Mouse (Mus musculus) cerebellum, adult 8-10 months (tissue): ENCODE results near the gene Mboat2.

Experiments
- DNase-seq: peaks from one replicate; pipeline ENCODE4 v3.0.0; 2022

The Mboat2 gene

GRCm38 (mm10) chr12:24863762-24864161 is 33.1 kb downstream of the Mboat2 start:
- DNase-seq: no peak

DNA sequence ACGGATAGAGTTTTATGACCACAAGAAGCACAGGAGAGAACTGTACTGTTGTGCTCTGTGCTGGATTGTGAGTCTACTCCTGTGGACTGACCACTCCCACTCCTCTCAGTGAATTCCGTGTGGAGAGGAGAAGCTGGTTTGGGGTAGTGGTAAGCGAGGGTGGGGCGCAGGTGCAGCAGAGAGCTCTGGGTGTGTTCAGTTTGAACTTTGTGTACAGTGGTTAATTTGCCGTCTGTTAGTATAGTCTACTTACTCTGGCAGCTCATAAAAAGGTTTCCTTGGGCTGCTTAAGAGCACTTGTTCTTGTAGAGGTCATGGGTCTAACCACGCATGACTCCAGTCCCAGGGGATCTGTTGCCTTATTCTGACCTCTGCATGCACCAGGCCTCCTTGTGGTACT is 36.0 kb downstream of the Mboat2 start:
- DNase-seq: no peak

- DNase-seq: no peak
Measured at GRCm38 (mm10) chr12:24868694-24869093, 38.0 kb downstream of the Mboat2 start.

DNA sequence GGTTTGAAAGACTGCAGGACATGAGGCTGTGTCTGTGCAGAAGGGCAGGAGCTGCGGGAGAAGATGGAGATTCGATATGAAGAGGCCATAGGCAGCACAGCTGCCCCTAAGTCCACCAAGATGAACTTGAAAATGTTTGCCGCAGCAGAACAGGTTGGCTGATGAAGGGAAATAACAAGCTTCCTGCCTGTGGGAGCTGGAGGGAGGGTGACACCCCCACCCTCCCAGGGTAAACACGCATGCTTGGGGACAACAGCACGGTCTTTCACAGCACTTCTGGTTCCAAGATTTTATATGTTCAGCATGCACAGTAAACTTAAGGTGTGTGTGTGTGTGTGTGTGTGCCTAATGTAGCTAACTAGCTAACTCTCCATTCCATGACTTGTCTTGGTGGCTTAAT is 38.6 kb downstream of the Mboat2 start:
- no peak for DNase-seq

DNA sequence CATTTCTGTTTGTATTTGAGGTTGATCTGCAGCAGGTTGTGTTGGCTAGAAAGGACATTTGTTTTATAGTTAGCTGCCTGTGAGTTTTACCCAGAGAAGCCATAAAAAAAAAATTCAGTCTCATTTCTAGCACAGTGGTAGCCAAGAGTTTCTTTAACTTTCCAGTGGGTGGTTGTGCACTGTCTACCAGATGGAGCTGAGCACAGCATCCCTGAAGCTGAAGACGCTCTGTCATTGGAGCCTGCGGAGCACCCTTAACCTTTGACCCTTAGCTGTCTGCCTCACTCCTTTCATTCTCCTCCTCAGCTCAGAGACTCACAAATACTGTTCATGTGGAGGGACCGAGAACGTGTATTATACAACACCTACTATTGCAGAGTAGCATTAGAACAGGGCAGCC is 40.2 kb downstream of the Mboat2 start:
- DNase-seq: no peak

GRCm38 (mm10) chr12:24872264-24872663 is 41.6 kb downstream of the Mboat2 start:
- no peak for DNase-seq

GRCm38 (mm10) chr12:24872689-24873088 is 42.0 kb downstream of the Mboat2 start:
- no peak for DNase-seq

DNA sequence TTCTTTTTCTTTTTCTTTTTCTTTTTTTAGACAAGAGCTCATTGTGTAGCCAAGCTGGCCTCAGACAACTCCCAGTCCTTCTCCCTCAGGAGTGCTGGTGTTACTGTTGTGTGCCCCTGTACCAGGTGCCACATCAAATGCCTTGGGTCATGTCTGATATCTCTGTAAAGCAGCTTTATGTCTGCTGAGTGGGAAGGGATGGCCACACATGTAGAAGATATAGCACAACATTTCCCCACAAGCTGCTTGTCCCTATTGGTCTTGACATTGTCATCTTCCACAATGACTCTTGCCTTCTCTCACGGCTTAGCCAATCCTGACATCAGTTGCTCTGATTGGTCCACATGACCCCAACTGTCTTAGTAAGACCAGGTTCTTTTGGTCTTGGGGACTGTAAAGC is 45.2 kb downstream of the Mboat2 start:
- no peak for DNase-seq

GRCm38 (mm10) chr12:24877231-24877630 is 46.6 kb downstream of the Mboat2 start:
- no peak for DNase-seq

DNA sequence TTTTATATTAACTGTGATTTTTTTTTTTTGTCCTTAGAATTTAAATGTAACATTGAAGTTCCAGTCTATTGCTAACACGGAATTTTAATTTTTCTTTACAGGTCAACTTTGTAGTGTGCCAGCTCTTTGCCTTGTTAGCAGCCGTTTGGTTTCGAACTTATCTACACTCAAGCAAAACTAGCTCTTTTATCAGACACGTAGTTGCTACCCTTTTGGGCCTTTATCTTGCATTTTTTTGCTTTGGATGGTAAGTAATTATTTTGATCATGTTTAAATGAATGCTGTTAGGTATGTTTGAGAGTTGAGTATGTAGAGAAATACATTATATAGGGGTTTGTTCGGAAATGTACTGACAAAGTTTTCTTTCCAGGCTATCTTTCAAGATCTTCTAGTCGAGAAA is 47.4 kb downstream of the Mboat2 start:
- no peak for DNase-seq

DNA sequence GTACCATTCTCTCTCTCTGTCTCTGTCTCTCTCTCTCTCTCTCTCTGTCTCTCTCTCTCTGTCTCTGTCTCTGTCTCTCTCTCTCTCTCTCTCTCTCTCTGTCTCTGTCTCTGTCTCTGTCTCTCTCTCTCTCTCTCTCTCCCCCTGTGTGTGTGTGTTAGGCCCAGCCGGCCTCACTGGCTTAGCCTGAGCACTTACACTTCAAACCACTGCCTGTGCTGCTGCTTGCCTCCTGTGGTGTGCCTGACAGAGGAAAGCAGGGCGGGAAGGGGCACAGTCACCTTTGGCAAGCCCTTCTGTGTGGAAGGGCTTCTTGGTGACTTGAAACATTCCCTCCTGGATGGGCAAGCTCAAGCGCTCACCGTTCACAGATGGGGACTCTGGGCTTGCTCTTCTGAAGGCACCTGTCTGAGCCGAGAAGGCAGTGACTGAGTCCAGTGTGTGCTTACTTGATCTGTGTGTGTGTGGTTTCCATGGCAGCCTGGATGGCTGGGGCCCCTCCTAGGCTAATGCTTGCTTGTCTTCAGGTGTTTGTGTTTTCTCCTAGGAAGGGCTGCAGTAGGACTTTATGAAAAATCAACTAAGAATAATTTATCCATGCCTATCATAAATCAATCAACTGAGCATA is 48.2 kb downstream of the Mboat2 start:
- DNase-seq: no peak

GRCm38 (mm10) chr12:24879613-24880029 is 48.9 kb downstream of the Mboat2 start:
- no peak for DNase-seq

- no peak for DNase-seq
Measured at GRCm38 (mm10) chr12:24883279-24883678, 52.6 kb downstream of the Mboat2 start.

DNA sequence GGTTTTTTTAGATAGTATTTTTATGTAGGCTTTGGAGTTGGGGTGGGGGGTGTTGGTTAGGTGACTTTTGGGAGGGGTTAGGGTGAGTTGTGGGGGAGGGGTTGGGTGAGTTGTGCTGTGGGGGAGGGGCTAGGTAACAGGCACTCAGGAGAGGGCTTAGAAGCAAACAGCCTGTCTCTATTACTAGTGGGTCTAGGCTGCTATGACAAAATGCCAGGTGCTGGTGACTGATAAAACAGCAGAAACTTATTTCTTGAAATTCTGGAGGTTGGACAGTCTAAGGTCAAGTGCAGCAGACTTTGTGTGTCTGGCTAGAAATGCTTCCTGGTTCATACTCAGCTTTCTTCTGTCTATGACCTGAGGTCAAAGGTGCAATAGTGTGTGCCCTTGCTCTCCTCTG is 56.1 kb downstream of the Mboat2 start:
- DNase-seq: no peak

DNA sequence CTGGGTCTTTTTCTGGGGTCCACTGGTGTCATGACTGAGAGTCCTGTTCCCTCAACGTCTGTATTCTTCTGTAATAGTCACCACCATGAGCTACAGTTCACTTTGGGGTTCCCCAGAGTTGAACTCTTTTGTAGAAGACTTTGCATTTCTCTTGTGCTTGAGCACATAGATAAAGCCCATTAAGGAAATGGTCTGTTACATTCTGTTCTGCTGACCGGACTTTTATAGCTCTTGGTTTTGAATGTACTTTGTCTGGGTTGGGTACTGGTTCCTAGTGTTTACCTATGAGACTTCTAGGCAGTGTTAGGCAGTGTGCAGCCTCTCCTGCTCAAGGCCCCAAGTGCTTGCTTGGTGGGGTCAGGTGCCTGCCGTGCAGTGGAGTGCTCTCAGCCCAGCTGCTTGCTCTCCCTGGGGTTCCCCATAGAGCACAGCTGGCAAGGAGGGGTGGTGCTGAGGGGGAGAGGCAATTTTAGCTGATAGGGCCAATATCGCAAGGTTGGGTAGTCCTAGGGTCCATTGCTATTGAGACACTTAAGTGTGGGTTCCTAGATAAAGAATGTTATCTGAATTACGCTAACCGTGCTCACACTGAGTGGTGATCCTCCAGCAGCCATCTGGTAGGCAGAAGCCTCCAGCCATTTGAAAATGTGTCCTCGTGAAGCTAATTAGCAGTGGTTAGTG is 58.8 kb downstream of the Mboat2 start:
- DNase-seq: no peak

GRCm38 (mm10) chr12:24890158-24890557 is 59.5 kb downstream of the Mboat2 start:
- DNase-seq: no peak

GRCm38 (mm10) chr12:24890684-24891459 is 60.2 kb downstream of the Mboat2 start:
- DNase-seq: no peak

DNA sequence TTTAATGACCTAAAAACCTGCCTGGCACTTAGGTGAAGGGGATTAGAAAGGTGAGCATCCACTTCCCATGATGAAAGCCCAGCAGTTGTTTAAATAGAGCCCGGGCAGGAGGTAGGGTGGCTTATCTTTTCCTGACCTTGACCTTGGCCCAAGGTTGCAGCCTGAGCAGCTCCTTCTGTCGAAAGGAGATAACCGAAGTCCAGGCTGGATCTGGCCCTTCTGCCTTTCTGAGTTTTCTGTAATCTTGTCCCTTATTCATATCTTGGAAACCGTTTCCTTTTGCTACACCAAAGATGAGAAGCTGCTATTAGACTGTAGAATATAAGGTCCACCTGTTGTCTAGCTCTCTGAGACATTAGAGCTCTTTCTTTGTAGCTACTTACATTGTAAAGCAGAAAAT is 61.9 kb downstream of the Mboat2 start:
- DNase-seq: no peak

DNA sequence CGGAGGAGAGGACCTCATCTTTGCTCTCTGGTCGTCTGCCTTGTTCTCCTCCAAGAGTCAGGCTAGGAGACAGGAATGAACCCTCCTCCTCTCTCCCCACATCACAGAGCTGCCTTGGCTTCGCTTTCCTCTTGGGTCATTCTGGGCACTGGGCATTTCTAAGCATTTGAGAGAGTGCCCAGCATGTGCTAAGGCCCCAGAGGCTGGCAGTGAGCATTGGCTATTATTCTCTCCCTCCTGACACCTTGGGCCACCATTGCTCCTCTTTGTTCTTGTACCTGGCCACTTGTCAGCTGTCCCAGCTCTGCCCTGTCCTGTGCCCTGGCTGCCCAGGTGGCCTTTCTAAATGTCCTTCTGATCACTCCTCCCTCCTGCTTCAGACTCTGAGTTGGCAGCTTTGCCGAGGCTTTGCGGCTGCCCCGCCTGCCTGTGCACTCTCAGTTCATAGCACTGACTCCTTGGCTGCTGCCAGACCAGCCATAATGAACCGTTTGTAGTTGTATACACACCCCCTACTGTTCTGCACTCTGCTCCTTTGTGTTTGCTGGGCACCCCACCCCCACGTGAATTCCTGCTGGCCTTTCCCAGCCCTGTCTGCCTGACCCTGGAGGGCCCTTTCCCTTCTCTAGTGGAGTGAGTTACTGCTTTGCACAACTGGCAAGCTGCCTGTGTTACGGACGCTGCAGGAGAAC is 63.2 kb downstream of the Mboat2 start:
- peak; percentile 19 for DNase-seq

DNA sequence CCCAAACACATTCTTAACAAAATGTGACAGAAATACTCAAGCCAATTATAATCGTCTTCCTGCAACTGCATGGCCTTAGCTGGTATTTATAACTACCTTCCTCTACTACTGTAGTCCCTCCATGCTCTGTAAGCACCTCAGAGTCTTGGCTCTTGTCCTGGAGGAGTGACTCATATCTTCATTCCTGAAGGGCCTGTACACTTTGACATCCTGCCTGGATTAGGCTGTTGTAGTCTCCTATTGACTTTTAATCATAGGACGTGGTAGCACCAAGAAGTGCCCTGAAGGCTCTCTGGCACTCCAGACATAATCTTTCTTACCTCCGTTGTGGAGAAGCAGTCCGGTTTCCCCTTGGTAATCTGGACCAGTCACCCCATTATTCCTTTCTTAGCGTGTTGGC is 64.7 kb downstream of the Mboat2 start:
- no peak for DNase-seq

DNA sequence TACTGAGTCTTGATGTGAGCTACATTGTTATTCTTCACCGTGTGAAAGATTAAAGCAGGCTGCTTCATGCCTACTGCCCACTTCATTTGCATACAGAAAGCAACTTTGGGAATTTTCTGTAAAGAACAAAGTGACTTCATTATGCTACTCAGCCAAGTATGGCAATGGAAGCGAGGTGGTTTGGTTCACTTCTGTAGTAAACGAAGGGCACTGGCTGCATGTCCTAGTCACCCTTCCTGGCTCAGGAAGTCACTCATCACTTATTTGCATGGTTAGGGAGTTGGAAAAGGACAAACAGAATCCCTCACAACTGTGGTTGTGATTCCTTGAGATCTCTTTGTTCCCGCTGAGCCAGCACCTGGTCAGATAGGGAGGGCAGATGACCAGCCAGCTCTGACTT is 66.7 kb downstream of the Mboat2 start:
- no peak for DNase-seq

GRCm38 (mm10) chr12:24898226-24898625 is 67.5 kb downstream of the Mboat2 start:
- no peak for DNase-seq

- DNase-seq: no peak
Measured at GRCm38 (mm10) chr12:24899636-24900035, 69.0 kb downstream of the Mboat2 start.

GRCm38 (mm10) chr12:24902736-24903135 is 72.1 kb downstream of the Mboat2 start:
- no peak for DNase-seq
